Mouse (Mus musculus): ENCODE measurements around the gene Trim23. TPM values are rescaled to one million over a fixed set of nuclear protein-coding genes. Genes with fewer than 3 reads are reported as not detected.

The Trim23 gene
- 10 to 100 TPM; 59.9 to 60.5 TPM for total RNA-seq (2021)
- long read RNA-seq, experiment 1, full-length matches to known transcripts = 17 of 23 reads
- long read RNA-seq, experiment 1, partial matches to known transcripts = 2 of 23 reads
- long read RNA-seq, experiment 1, other reads (novel, unspliced or antisense) = 4 of 23 reads
- long read RNA-seq, experiment 2, full-length matches to known transcripts = 28 of 38 reads
- long read RNA-seq, experiment 2, partial matches to known transcripts = 1 of 38 reads
- long read RNA-seq, experiment 2, other reads (novel, unspliced or antisense) = 9 of 38 reads

DNA sequence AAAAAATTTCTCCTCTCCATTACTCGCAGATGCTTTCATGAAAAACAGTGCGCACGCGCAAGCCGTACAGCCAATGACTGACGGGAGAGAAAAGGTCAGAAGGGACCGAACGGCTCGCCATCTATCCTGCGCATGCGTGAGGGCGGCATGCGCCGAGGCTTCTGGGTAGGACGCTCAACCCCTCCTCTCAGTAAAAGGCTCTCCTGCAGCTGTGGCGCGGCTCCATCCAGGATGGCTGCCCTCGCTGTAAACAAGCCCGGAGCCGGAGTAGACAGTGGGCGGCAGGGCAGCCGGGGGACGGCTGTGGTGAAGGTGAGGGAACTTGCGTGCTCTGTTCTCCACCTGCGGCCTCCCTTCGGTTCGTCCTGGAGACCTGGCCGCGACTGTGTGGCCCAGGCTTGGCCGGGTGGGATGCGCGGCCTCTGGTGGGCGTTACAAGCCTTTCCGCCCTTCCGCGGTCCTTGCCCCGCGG, at the start of gene Trim23:
Trim23 (plus strand) TSS at position 148 of the 472 bp plus-strand sequence.
- peak; percentile 95 to 98 for DNase-seq (ENCODE audit: low spot score in 2 of 2)
- peak; percentile 50 for TF ChIP-seq CTCF (conservative IDR thresholded peaks at IDR 0.05)
- Histone ChIP-seq H3K27ac (peak within 1 kb of the TSS; percentile 91), H3K4me3 (peak within 1 kb of the TSS; percentile 67)

DNA sequence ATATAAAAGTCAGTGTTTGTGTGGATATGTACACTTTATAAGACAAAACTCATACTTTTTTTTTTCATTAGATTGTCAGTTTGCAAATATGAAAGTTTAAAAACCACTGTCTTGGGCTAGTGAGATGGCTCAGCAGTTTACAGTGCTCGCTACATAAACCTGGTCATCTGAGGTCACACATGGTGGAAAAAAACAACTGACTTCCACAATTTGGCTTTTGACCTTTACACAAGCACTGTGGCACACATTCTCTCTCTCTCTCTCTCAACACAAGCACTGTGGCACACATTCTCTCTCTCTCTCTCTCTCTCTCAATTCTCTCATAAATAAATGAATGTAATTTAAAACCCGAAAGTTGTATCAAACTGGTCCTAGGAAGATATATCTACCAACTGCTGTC, 46.0 kb upstream of the Trim23 start:
- no peak overlapping the region for H3K27ac ChIP-seq
- no peak overlapping the region for H3K4me3 ChIP-seq
- no peak for TF ChIP-seq CTCF (conservative IDR thresholded peaks at IDR 0.05)
- DNase-seq (ENCODE audit: low spot score in 2 of 2) = no peak

DNA sequence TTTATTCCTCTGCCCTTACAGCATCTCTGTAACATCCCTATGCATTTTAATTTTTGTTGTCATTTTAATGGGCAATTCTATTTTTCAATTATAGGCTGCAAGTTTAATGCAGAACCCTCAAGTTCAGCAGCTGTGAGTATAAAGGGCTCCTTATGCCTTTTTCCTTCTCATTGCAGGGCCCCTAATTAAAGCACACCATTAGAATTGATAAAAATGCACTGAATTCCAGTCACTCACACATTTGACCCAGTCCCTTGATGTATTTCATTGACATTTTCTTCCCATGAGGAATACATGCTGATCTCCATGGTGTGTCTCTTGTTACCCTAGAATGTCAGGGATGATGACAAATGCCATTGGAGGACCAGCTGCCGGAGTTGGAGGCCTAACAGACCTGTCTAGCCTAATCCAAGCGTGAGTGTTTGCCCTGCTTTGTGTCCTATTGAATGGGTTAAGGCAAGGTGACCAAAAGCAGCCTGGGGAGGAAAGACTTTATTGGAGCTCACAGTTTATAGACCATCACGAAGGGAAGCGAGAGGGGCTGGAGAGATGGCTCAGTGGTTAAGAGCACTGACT, 44.0 kb upstream of the Trim23 start:
- TF ChIP-seq CTCF (conservative IDR thresholded peaks at IDR 0.05) = no peak
- H3K4me3 ChIP-seq = no peak overlapping the region
- no peak overlapping the region for H3K27ac ChIP-seq
- DNase-seq (ENCODE audit: low spot score in 2 of 2) = no peak

DNA sequence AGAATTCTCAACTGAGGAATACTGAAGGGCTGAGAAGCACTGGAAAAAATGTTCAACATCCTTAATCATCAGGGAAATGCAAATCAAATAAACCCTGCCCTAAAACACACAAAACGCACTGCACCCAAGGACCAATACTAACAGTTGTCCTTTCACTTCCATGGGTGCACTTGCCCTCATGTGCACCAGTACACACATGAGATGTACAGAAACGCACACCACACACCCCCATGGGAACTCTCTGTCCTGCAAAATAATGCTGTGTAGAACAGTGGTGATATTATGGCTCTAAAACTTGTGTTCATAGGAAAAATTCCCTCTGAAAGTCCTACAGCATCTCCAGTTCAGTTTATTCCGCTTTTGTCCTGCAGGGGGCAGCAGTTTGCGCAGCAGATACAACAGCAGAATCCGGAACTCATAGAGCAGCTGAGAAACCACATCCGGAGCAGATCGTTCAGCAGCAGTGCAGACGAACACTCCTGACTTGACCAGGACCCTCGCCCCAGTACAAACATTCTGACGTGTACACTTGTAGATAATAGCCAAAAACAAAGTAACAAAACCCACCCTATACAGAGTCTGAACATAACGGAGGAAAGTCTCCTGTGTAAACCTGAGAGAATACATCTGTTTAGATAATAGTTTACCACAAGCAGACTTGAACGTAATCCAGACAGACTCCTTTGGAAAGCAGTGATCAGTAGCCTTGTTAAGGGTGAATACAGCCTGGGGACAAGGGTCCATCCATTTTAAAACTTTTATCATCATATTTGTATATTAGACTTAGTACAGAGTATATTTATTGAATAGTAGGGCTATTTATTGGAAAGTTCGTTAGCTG, 39.0 kb upstream of the Trim23 start:
- Histone ChIP-seq H3K27ac (peak overlapping the region; percentile 53; the same call in 1 of the 2 replicates), H3K4me3 (peak overlapping the region; percentile 26)
- DNase-seq (ENCODE audit: low spot score in 2 of 2) = peak; percentile 70 to 88
- TF ChIP-seq CTCF (conservative IDR thresholded peaks at IDR 0.05) = peak; percentile 96

DNA sequence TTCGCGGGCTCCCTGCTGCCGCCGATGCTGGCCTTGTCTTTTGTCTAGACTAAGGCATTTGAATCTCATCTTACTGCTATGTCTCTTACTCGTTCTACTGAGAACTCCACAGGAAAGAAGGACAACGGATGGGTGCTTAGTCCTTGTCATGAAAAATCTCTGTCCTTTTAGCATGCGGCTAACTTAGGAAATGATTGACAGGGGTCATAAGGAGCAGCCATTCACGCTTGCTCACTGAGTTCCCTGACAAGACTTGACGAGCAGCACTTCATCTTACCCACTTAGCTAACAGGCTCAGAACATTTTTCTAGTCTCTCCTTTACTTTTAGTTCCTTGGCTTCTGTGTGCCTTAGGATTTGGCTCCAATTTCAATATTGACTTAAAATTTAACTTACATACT, 33.7 kb upstream of the Trim23 start:
- TF ChIP-seq CTCF (conservative IDR thresholded peaks at IDR 0.05) = no peak
- Histone ChIP-seq H3K27ac (no peak overlapping the region), H3K4me3 (no peak overlapping the region)
- DNase-seq (ENCODE audit: low spot score in 2 of 2) = no peak

DNA sequence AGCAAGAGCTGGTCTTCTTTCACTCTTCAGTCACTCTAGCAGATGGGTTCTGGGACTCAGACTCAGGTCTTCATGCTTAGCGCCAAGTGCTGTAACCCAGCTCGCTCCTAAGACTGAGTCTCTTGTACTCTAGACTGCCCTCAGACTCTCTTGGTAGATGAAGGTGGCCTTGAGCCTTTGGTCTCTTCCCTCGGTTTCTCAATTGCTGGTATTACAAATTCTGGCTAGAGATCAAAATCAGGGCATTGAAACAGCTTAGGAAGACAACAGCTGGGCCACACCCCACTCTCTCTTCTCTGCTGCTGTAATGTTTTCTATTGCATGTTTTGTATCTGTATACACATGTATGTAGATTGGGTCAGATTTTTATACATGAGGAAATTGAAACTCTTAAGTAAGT, 33.0 kb upstream of the Trim23 start:
- no peak for TF ChIP-seq CTCF (conservative IDR thresholded peaks at IDR 0.05)
- H3K27ac ChIP-seq = no peak overlapping the region
- no peak for DNase-seq (ENCODE audit: low spot score in 2 of 2)
- no peak overlapping the region for H3K4me3 ChIP-seq

DNA sequence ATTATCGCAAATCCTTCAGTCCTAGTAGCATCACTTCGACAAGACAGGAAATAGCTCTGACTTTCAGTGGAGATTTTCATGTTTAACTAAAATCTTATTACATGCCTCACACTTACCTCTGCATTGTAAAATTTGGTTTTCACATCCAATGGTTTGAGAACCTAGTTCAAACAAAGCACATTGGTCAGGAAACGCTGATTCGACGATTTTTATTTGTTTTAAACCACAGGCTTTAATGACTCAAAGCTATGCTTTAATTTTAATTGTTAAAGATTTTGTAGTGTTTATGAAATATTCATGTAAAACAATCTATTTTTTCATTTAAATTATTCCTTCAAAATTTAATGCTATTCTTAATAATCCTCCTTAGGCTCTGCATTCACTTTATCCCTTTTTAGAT, 24.4 kb upstream of the Trim23 start:
- no peak for DNase-seq (ENCODE audit: low spot score in 2 of 2)
- Histone ChIP-seq H3K27ac (no peak overlapping the region), H3K4me3 (no peak overlapping the region)
- no peak for TF ChIP-seq CTCF (conservative IDR thresholded peaks at IDR 0.05)

DNA sequence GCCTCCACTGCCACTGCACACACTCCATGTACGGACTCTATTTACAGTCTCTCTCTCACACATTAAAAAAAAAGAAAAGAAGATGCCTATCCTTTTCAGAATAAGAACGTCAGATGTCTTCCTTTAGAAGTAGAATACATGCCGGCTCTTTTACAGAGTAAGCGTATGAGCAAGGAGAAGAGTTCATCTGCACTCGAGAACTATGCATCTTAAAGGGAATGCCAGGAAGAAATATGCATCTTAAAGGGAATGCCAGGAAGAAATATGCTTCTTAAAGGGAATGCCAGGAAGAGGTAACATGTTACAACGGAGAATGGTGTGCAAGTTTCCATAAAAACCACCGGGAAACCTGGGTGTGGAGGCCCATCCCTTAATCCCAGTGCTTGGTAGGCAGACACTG, 23.5 kb upstream of the Trim23 start:
- Histone ChIP-seq H3K4me3 (no peak overlapping the region), H3K27ac (no peak overlapping the region)
- DNase-seq (ENCODE audit: low spot score in 2 of 2) = no peak
- TF ChIP-seq CTCF (conservative IDR thresholded peaks at IDR 0.05) = no peak

DNA sequence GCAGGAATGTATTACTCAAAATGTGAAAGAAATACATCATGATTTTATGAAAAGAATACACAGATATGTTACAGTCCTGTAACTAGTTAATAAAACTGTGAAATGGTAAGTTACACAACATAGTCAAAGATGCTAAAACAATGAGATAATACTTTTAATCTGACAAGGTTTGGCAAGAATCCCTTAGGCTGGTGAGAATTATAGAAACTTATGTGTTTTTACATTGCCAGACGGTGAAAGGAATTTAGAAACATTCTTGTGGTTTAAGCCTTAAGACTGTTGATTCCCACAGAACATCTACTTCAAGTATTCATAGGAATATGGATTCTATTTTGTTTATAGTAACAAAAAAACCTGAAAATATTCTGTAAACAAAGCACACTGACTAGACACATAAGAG, 22.9 kb upstream of the Trim23 start:
- H3K27ac ChIP-seq = no peak overlapping the region
- no peak for DNase-seq (ENCODE audit: low spot score in 2 of 2)
- H3K4me3 ChIP-seq = no peak overlapping the region
- no peak for TF ChIP-seq CTCF (conservative IDR thresholded peaks at IDR 0.05)

DNA sequence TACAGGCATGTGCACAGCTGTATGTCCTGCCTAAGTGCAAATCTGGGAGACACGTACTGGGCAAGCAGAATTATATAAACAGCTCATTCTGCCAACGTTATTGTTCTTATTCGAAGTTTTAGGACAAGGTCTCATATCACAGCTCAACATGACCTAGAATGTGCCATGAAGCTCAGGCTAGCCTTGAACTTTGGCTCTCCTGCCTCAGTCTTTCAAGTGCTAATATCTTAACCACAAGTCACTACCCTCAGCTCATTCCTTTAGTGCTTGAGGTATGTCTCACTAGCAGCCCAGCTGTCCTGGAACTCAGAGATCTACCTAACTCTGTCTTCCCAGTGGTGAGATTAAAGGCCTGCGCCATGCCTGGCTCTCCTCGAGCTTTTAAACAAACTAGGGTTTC, 6.9 kb upstream of the Trim23 start:
- DNase-seq (ENCODE audit: low spot score in 2 of 2) = no peak
- Histone ChIP-seq H3K27ac (no peak overlapping the region), H3K4me3 (no peak overlapping the region)
- TF ChIP-seq CTCF (conservative IDR thresholded peaks at IDR 0.05) = no peak

DNA sequence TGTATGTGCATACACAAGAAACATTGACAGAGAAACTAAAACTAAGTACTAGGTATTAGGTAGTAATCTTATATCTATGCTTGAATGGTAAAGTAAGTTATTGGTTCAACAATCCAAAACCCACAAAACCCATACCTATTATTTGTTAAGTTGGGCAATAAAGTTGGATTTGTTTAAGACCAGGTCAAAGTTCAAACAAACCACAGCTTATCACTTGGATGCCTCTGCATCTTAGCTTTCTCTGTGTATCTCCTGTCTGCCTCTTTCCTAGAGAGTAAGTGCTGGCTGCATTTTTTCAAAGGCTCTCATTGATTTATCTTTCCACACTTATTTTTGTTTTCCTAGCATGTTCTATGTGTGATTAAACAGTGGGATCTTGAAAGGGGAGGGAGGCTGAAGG, 6.1 kb upstream of the Trim23 start:
- Histone ChIP-seq H3K27ac (no peak overlapping the region), H3K4me3 (no peak overlapping the region)
- no peak for TF ChIP-seq CTCF (conservative IDR thresholded peaks at IDR 0.05)
- no peak for DNase-seq (ENCODE audit: low spot score in 2 of 2)

DNA sequence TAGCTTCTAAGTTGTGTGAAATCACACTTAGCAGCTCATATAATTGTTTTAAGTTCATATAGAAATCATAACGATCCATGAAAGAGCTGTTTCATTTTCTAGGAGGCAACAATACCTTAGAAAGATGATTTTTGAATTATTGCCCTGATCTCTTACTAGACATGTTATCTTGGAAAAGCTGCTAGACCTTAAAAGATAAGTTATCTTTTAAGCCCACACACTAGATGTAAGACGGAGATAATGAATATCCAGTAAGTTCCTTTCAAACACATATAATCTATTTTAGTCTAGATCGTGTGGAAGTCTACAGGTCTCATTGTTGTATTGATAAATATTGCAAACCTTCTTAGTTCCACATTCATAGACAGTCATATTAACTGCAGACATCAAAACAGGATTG, 1.7 kb upstream of the Trim23 start:
- no peak for TF ChIP-seq CTCF (conservative IDR thresholded peaks at IDR 0.05)
- Histone ChIP-seq H3K4me3 (peak overlapping the region; percentile 67), H3K27ac (no peak overlapping the region)
- no peak for DNase-seq (ENCODE audit: low spot score in 2 of 2)

Data from layer of hippocampus, adult 2 months (tissue).